Mouse (Mus musculus): ENCODE results near the gene Ccdc13.

GRCm38 (mm10) chr9:121776511-121776910 lies 62.8 kb downstream of the Ccdc13 start:
- TF ChIP-seq CTCF (IDR thresholded peaks at IDR 0.05 in 2 of 3, conservative IDR thresholded peaks at IDR 0.05 in 1 of 3; ENCODE audit: control insufficient read depth in 1 of 3, insufficient read depth in 1 of 3, low read depth in 2 of 3, low read length in 3 of 3, poor library complexity in 1 of 3, severe bottlenecking in 1 of 3) (no peak), MAFK (IDR thresholded peaks at IDR 0.05; ENCODE audit: borderline replicate concordance, low read depth, low read length) (no peak), GATA1 (IDR thresholded peaks at IDR 0.05; ENCODE audit: low read depth, low read length) (no peak), POLR2A (IDR thresholded peaks at IDR 0.05; ENCODE audit: control insufficient read depth in 1 of 2, insufficient read depth in 1 of 2, low read depth in 1 of 2, low read length in 2 of 2, poor library complexity in 1 of 2) (no peak), CHD1 (IDR thresholded peaks at IDR 0.05; ENCODE audit: low read depth, low read length) (no peak), USF1 (IDR thresholded peaks at IDR 0.05; ENCODE audit: low read depth, low read length) (no peak), MAX (IDR thresholded peaks at IDR 0.05; ENCODE audit: low read length) (no peak), UBTF (IDR thresholded peaks at IDR 0.05; ENCODE audit: borderline replicate concordance, insufficient read depth, low read depth, low read length) (no peak), NRF1 (IDR thresholded peaks at IDR 0.05; ENCODE audit: insufficient read depth, low read depth, low read length, poor library complexity, severe bottlenecking) (no peak), EP300 (IDR thresholded peaks at IDR 0.05; ENCODE audit: low read depth in 1 of 2, low read length in 2 of 2) (no peak), ZC3H11A (IDR thresholded peaks at IDR 0.05; ENCODE audit: low read depth, low read length) (no peak), E2F4 (IDR thresholded peaks at IDR 0.05; ENCODE audit: borderline replicate concordance, low read depth, low read length) (no peak)
